Mouse (Mus musculus) layer of hippocampus, adult 18-20 months (tissue): ENCODE measurements around the gene Pcyt1a. TPM values are rescaled to one million over a fixed set of nuclear protein-coding genes. Genes with fewer than 3 reads are reported as not detected.

Source experiments
- DNase-seq, 2 experiments: peaks; one replicate each; pipeline ENCODE4 v3.0.0; 2022; ENCODE audit warnings: low spot score in 2 of 2
- total RNA-seq, 2 experiments: library from RNA; stranded (reverse); gene quantifications; 2 replicates each; pipeline ENCODE4 v1.2.3; 2021

Gene Pcyt1a
- total RNA-seq, 2 experiments from 2014 or later, result 31.0 to 36.9 TPM

DNA sequence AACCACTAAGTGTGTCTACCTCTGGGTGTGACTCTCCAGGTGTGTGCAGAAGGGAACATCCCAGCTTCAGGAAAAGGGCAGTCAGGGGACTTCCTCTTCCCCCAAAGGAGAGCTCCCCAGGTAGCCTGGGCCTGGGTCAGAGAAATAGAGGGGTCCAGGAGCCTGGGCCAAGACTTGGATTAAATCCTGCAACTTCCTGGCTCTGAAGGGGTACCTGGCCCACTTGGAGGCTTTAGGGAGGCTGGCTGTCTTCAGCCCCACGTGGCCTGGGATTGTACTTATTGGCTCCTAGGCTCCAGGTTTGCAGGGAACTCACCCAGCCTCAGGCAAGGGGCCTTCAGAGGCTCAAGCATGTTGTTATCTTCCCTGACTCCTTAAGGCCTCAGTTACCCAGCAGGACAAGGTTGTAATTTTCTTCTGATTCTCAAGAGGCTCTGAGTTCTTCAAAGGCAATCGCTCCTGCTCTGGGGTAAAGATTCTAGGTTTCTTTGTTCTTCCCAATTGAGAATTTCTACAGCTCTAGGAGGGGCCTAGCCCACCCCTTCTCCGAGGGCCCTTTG is 77.9 kb downstream of the Pcyt1a start:
- no peak for DNase-seq

DNA sequence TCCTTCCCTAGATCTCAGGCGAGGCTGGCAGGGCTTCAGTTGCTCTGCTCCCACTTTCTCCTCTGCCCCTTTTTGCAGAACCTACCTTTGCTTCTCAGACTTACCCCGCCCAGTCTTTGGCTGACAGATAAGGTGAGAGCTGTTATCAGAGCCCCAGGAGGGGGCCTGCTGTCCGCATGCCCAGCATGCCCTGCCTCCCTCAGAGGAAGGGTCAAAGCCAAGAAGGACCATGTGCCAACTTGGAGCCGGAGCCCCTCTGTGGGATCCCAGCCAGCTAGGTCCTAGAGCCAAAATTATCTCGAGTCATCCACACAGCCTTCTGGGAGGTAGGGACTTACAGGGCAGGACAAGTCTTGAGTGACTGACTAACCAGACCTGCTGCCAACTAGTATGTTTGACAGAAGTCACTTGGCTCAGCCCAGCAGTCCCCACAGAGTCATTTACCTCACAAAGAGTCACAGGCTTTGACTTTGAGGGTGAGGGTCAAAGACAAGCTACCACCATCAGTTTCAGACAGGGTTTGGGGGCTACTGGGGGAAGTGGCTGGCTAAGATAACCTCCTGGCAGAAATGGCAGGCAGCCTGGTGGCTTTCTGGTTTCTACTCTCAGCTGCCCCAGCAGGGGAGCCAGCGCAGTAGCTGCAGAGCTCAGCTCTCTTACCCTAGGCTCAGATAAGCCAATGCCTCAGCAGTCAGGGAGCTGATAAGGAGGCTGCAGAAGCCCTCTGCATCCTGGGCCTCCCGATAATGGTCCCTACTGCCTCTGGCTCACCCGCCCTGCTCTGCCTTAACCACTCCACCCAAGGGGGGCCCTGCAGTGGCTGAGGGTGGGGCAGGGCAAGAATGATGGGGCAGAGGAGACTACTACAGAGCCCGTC is 78.6 kb downstream of the Pcyt1a start:
- DNase-seq, result no peak

DNA sequence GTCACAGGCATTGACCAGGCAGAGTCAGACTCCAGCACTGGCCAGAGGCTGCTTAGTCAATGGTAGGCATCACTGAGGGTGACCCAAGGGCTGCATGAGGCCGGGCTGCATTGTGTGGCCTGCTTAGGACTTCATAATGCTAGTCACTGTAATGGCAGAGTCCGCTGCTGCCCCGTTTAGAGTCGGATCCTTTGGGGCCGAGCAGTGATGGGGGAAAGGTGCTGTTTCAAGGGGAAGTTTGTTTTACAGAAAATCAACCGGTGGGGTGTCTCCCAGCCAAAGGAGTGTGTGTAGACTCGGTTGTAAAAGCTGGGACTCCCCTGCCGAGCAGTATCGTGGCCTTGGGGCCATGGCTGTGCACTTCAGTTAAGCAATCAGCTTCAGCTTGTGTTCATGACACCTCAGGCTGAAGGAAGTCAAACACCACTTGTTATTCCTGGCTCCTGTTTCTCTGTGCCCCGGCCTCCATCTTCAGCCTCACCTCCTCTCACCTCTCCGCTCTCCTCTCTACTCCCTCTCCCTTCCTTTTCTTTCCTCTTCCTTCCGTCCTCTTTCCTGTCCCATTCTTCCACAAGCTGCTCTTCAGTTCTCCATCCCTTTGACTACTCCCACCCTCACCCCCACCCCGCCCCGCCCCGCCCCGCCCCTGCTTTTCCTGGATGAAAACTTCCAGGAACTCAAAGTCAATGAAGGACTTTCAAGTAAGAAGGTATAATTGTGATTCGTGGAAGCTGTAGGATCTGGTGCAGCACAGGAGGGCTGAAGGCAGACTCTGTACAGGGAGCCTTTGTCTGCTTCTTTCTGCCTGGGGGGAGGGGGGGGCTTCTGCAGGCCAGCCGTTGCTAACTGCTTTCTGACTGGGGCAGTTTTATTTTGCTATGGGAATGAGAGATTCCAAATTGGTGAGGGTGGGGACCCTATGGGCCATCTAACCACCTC is 79.9 kb downstream of the Pcyt1a start:
- no peak for DNase-seq

DNA sequence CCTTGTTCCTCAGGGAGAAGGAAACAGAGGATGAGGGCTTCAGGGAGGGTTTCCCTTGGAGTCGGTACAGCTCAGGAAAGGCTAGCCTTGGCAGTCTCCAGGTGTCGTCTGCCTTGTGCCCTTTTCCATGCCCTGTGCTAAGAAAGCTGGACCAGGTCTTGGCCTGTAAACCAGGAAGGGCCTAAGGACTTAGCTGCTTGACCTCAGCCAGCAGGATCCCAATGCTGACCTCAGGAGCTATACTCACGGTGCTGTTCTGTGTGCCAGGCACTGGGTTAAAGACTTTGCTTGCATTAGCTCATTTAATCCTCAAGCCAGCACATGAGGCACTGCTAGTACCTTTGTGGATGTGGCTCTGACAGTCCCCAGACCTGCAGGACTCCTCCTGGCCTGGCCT is 80.6 kb downstream of the Pcyt1a start:
- DNase-seq, result no peak

DNA sequence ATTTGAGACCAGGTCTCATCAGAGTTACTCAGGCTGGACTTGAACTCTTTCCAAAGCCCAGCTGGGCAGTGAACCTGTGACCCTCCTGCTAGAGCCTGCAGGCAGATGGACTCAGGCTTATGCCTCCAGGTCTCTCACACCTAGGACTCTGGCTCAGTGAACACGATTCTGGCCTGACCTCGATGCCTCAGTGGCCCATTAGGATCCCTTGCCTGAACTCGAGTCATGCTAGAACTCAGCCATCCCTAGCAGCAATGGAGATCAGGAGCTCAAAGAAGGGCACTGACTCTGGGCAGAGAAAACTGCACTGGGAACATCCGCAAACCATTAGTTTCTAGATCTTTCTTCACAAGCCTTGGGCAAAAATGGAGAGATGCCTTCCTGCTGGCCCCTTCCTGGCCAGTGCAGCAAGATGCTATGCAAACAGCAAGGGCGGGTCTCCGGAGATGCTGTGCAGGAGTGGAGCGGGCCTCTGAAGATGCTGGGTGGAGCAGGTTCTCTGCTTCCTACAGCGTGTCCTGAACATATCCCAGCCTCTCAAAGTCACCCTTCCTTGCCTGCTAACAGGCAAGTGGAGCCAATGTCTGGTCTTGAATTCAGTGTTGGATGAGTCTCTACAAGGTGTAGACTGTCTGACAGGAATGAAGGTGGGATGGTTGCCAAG is 81.2 kb downstream of the Pcyt1a start:
- no peak for DNase-seq

DNA sequence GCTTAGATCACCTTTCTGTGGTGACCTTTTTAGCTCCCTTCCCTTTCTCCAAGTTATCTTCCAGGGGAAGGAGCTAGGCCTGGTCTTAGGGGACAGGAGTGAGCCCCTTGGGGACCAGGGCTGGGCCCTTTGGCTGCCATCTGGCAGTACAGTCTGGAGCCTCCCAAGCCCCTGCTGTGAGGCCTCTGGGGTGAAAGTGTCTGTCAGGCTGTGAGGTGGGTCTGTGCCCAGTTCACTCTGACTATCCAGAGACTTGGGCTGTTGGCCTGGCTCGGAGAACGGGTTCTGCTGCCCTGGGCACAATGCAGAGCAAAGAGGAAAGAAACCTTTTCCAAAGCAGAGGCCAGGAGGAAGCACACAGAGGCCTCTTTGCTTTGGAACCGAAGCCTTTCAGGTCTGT is 82.2 kb downstream of the Pcyt1a start:
- DNase-seq, result no peak

DNA sequence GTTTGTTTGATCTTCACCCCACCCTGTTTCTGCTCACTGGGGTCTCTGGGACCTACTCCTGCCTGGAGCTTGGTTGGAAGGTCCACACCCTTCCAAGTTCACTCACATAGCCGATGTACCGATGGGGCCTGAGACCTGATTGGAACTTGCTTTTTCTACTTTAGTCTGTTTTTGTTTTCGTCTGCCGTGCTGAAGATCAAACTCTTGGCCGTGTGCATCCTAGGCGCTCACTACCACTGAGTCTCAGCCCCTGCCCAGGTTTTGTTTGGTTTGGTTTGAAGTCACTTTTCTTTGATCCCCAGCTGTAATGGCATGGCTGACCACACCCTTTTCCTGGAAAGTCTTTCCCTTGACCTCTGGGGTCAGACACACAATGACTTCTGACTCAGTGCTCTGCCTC is 82.7 kb downstream of the Pcyt1a start:
- DNase-seq, result no peak

DNA sequence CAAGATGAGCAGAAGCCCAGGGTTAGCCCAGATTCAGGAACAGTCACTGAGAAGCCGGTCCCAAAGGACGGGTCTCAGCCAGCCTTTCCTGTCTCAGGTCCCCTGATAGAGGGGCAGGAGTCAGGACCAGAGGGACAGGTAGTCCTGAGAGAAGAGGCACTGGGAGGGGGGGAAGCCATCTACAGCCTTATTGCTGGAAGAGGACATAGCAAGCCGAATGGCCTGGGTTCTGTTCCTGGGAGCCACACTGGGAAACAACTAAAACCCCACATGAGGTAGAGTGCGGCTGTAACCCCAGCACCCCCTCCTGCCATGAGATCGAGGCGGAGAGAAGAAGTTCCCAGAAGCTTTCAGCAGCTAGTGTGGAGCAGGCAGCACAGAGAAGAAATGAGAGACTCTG is 83.2 kb downstream of the Pcyt1a start:
- no peak for DNase-seq

DNA sequence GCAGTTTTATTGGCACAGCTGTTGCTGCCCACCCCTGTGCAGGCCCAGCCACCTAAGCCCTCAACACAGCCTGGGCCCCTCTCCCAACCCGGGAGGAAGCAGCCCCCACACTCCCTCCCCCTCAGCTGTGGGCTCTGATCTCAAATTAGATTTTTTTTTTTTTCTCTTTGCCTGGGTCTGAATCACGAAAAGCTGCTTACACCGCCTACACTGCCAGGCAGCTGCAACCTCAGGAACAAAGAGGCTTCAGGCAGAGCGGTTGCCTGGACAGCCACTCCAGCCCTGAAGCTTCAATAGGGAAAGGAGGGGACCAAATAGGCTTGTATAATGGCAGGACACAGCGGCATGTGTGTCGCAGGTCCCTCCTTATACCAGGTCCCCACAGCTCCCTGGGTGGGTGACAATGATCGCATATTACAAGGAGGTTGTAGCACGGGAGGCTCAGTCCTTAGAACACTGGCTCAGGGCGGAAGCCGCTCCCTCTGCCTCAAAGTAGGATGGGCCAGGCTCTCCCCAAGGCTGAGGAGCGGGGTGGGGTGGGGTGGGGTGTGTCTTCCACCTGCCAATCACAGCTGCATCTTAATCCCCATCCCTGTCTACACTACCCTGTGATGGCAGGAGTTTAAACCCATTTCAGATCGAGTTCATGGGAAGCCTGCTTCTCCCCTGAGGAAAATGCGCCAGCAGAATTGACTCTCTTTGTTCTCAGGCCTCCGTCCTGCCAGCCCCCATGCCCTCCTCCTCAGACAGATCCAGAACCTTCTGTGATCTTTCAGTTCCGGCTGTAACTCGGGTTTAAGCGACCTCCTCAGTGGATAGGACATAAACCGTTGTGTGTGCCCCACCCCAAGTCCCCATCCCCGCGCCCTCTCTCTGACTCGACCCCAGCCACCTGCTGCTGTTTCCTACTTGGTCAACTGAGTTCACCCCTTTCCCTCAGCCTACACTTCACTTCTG is 85.6 kb downstream of the Pcyt1a start:
- DNase-seq, result peak; percentile 82 to 88

DNA sequence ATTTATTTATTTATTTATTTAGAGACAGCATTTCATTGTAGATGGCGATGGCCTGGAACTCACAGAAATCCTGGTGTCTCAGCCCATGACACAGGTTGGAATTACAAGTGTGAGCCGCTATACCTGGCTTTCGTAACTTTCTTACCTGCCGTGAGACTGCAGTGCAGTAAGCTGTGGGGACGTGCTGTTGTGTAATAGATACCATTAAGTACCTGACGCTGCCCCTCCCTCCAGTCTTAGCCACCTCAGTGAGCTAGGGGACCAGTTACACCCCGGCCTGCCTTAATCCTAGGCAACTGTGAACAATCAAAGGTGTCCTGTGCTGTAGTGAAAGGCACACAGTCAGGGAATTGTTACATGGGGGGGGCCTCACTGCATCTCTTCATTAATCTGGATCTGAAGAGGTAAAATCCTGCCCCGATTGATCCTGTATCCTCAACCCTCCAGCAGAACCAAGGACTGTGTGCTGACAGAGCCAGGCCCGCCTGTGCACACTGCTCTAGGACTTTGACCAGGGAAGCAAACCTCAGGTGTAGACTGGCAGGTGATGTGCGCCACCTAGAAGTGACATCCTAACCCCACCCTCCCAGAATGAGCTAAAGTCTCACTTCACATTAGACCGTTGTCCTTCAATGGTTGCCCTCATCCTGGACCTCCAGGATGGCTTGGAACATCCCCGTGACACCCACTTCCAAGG is 87.2 kb downstream of the Pcyt1a start:
- DNase-seq, result no peak

DNA sequence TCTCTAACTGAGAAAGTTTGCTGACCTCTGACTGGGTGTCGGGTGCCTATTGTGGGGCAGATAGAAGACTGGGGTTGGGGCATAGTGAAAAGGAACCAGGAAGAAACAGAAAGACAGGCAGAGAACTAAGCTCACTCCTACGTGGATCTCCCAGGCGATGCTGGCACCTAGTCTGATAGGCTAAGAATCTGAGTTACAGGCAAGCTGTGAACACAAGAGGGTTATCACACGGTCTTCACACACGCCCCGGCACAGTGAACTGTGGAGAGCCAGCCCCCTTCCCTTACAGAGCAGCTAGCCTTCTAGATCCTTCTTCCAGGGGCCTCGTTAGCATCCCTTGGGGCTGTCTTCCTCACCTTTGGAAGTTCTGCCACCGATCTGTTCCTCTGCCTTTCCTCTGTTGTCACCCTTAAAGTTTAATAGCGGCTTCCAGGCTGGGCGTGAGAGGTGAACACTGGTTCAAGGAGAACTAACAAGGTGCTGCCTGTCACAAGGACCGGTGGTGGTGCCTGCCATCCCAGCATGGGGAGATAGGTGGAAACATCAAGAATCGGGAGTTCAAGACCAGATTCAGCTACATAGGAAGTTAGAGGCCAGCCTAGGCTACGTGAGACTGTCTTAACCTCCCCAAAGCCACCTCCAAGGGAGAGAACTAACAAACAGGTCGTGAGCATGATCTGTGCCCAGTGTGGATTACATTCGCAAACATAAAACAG is 89.1 kb downstream of the Pcyt1a start:
- DNase-seq, result no peak

DNA sequence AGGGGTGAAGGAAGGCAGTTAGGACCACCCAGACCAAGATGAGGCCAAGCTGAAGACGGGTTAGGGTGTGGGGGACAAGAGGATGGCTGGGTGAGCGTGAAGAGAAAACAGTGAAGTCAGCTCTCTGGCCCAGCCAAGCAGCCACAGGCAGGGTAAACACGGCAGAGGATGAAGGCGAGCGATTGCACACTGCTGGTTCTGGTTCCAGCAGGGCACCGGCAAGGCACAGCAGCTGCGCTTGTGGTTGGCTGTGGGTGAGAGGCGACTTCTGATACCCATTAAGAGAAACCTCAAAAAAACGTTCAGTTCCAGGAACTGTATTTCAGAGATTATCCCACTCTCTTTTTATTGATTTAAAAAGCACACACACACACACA is 89.6 kb downstream of the Pcyt1a start:
- no peak for DNase-seq

DNA sequence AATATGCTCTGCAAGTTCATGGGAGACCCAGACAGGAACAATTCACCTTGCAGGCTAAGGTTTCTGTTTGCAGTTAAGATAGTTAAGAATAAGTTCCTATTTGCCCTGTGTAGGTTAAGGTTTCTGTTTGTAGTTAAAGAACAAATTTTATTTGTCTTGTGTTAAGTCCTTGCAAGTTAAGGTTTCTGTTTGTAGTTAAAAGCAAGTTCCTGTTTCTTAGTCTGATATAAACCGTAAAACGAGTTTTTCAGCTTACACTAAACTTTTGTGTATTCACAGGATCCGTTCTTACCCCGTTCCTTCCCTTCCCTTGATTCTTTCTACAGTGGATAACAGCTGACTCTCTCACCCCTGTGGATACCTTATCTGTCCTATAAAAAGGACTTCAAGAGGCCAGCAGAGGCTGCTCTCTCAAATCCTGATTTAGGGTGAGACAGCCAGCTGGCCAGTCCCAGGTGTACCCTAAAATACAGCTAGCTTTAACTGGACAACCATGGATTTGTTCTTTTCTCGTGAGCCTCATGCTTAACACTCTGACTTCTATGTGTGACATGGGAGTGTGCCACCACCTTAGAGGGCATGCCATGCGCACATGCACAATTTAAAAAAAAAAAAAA is 92.0 kb downstream of the Pcyt1a start:
- DNase-seq, result no peak

DNA sequence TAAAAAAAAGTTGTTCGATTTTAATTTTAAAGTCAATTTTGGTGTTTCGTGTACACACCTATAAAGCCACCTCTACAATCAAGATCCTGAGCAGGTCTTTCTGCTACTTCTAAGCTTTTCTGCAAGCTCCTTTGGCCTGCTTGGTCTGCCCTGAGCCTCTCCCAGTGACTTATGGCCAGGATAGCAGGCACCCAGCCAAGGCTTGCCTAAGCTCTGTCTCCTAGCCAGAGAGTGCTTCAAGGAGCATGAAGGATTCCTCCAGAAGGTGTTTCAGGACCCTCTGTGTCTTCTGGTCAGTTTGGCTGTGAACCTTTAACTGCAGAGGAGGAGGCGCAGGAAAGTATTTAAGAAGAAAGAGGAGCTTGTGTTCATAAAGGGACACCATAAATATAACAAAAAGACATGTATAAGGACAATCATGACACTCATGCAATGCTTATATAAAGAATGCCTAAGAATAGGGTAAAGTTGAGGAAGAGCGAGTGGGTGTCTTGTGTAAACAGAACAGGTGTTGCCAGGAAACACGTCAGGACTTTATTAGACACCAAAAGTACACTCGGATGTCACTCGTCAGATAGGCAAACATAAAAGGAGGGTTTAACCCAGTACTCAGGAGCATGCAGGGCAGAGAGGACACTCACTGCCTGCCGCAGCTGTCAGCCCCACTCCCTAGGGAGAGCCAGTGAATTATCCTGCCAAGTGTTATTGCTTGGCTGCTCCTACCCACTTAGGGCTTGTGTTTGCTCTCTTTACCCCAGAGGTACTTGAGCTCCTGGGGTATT is 92.9 kb downstream of the Pcyt1a start:
- DNase-seq, result no peak

DNA sequence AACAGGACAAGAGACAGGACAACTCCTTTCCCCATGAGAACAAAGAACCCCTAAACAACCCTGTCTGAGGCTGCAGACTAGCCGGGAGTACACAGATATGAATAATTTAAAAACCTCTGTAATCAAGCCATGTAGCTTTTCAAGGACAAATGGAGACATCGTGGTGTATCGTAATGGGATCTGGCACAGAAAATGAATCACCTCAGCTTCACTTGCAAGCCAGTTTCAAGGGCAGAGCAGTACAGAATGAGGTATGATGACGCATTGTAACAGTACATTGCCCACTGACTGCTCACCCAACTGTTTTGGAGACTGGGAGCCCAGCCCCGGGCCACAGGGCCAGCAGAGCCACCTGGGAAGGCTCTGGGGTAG is 93.5 kb downstream of the Pcyt1a start:
- no peak for DNase-seq
